Mouse (Mus musculus) natural killer cell, adult 2 months (primary cell): Measurements from ENCODE around the gene Gm1604a.
"Not testable (repeated sequence)": the region's sequence is repeated elsewhere in the genome, so short reads cannot be mapped to it uniquely, and the experiment has no call there.

Experiments
- DNase-seq, 2 experiments: peaks; one replicate each; pipeline ENCODE4 v3.0.0; 2022; ENCODE audit warnings: low spot score in 2 of 2

Gm1604a gene

DNA sequence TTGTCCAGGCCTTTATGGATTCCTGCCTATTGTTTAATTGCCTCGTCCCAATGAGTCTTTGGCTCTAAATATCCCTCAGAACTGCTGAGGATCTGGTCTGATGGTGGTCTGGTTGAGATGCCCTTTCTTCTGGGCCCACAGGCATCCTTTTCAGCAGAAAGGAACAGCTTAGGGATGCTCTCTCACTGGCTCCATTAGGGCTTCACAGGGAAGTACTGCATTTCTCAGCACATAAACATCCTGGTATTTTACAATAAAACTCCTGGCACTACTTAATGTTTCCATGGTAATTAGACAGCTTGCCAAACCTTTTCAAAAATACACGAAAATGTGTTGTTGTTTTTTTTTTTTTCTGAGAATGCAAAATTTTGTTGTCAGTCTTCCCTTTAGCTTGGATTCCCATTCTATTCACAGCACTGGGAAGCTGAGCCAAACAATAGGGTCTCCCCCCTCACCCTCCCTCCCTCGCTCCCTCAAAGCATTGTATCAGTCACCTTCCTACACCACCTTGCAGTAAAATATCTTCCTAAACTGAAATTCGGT lies 43.7 kb downstream of the Gm1604a start:
- not testable (repeated sequence) for DNase-seq

DNA sequence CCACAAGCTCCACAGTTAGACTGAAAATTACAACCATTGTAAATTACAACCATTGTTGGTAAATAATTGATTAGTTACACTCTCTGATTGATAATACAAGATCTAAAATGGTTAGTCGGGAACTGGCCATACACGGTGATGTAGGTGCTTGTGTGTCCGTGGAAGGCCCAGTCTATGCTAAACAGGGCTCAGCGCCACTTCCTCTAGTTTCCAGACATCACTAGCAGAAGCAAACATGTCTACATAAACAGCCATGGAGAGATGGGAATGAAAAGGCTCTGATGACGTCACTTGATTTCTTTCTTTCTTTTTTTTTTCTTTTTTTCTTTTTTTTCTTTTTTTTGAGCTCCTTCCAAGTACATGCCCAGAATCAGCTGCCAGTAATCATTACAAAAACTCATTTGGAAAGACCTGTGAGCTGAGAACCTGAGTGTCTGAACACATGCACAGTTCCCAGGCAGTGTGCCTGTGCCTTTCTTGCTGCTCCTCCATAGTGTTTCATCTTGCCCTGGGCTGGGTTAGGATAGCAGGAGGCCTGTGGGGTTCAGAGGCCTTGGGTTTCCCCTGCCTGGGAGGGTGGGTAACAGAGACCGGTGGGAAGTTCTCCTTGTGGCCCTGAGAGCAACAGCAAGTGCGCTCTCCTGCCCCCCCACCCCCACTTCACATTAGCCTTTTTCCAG lies 44.3 kb downstream of the Gm1604a start:
- DNase-seq, result not testable (repeated sequence)

GRCm38 (mm10) chr17:7074494-7074893 lies 49.1 kb downstream of the Gm1604a start:
- peak in 1 of 2 experiments; percentile 24 for DNase-seq

- DNase-seq, result not testable (repeated sequence)
Observed at GRCm38 (mm10) chr17:7075519-7075918, 50.2 kb downstream of the Gm1604a start.

DNA sequence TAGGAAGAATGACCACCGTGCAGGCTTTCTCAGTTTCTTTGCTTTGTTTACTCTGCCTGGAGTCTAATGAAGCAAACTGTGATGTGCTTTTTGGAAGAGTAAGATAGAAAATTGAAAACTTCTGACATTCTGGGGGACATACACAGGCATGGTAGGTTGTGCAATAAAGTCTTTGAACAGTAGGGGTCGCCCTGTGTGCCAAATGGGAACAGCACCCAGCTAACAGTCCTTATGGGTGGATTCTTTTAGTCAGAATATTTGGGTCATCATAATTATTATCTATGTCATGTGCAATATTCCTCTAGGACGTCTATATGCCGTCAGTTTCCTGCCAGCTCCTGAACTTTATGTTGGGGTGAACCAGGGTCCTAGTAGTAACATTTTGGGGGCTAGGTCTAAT lies 54.2 kb downstream of the Gm1604a start:
- DNase-seq, result peak; percentile 44 to 61

DNA sequence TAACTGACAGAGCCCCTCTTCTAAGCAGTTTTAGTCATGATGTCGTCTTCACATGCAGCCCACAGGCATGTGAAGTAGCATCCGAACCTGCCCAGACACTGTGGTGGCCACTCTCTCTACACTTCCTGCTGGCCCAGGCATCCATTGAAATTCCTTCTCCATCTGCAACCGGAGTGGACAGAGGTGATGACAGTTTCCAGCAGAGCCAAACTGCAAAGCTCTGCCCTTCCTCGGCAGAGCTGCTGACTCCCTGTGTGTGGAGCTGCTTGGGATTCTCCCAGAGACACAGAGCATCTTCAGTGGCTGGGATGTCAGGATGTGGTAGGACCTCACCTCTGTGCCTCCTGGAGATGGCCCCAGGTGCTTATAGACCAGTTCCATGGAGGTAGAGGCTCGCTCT lies 59.2 kb downstream of the Gm1604a start:
- not testable (repeated sequence) for DNase-seq

DNA sequence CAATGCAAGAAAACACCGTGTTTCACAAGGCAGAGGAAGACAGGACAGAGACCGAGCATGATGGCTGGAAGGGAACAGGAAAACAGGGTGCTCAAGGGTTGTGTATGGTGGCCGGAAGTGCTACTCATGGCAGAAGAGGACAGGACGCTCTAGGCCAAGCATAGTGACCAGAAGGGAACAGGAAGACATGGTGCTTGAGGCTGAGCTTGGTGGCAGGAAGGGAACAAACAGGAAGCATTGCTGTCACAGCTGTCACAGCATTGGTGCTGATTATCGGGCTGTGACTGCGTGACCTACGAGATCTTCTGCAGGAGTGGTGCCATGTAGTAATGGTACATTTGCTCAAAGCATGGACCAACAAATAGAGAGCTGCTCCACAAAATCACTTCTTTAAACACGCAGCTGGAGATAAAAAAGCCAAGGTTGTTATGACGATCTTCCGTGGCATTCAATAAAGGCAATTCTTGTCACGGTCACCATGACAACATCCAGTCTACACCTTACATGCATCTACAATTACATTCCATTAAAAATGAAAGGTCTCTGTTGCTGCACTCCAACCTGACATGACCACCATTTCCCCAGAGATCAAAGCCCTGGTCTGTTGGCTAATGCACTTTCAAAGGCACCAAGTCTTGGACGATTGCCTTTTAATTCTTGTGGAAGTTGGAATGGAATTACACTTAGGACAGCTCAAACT lies 60.3 kb downstream of the Gm1604a start:
- not testable (repeated sequence) for DNase-seq

- DNase-seq, result not testable (repeated sequence)
Observed at GRCm38 (mm10) chr17:7086836-7087235, 61.5 kb downstream of the Gm1604a start.

- DNase-seq, result not testable (repeated sequence)
Observed at GRCm38 (mm10) chr17:7097835-7098519, 72.6 kb downstream of the Gm1604a start.

DNA sequence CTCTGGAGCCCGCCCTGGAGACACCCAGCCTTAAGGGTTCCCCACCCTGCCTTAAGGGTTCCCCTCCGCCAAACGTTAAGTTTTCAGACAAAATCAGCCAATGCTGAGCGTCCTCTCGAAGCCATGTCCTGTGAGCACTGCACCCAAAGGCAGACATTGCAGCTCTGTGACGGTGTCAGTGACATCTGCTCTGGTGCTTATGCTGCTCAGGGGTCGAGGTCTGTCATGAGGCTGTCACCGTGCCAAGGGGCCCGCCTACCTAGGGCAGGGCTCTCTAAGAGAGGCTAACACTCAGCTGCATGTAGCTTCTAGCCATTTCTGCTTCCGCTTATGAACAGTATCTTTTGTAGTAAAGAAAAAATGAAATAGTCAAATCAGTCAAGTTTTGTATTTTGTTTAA lies 73.7 kb downstream of the Gm1604a start:
- not testable (repeated sequence) for DNase-seq

GRCm38 (mm10) chr17:7102945-7103344 lies 77.6 kb downstream of the Gm1604a start:
- not testable (repeated sequence) for DNase-seq

DNA sequence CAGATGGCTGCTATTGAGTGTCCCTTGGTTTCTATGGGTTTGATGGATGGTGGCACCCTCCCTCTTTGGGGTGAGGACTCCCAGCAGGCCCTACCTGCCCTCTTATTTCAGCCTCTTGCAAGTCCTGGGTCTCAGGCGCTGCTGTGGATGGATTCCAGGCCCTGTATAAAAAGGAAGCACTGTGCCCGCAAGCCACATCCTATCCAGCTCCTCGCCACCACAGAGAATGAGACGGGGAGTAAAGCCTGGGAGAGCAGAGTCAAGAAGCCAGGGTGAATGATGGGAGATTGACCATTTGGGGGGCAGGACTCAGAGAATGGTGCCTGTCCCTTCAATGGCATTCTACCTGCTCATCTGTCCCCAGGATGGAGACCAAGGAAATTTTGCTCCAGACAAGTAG lies 86.3 kb downstream of the Gm1604a start:
- DNase-seq, result not testable (repeated sequence)

GRCm38 (mm10) chr17:7116265-7116664 lies 90.9 kb downstream of the Gm1604a start:
- DNase-seq, result not testable (repeated sequence)

DNA sequence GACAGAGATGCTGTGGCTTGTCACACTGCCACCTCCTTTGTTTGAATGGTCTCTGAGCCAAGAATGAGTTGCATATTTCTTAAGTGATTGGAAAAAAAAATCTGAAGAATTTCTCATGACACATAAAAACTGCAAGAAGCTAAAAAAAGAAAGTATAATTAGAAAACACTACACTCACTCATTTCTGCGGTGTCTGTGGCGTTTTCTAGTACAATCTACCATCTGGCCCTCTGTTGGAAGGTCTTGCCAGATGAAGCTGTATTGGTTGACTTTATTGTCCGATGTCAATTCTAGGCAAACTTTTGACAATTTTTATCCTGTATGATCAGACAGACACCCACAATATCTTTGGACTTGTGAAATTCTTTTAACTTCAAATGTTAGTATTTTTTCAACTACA lies 95.5 kb downstream of the Gm1604a start:
- not testable (repeated sequence) for DNase-seq

DNA sequence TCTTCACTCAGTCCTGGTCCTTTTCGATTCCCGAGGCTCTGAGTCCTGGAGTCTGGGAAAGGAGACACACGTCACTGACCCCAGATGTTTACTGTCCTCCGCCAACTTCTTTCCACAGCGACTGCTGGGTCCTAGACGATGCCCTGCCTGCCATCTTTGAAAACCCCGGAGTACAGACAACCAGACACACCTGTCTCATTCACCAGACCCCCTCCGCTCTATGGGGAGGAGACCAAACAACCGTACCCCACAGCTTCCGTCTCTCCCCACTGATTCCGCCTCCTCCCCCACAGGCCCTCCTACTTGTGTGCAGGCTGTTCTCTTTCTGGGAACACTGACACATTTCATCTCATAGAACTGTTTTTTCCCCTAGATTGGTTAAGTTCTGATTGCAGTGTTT lies 97.2 kb downstream of the Gm1604a start:
- not testable (repeated sequence) for DNase-seq

- not testable (repeated sequence) for DNase-seq
Observed at GRCm38 (mm10) chr17:7126475-7126874, 101.1 kb downstream of the Gm1604a start.

- DNase-seq, result not testable (repeated sequence)
Observed at GRCm38 (mm10) chr17:7134002-7134401, 108.6 kb downstream of the Gm1604a start.

GRCm38 (mm10) chr17:7135277-7135676 lies 109.9 kb downstream of the Gm1604a start:
- DNase-seq, result not testable (repeated sequence)
